Mouse (Mus musculus) layer of hippocampus, adult 8-10 months (tissue): ENCODE measurements around the gene Poc1a. TPM values are rescaled to one million over a fixed set of nuclear protein-coding genes. Genes with fewer than 3 reads are reported as not detected.
A peak's percentile ranks its signal among the peaks of the same experiment; 100 is the strongest.

Source experiments
- DNase-seq, 2 experiments: peaks; one replicate each; pipeline ENCODE4 v3.0.0; 2022; ENCODE audit warnings: low spot score in 2 of 2
- total RNA-seq, 4 experiments: library from RNA; stranded (reverse); gene quantifications; 2 replicates each; pipeline ENCODE4 v1.2.4; 2022

Poc1a gene
- total RNA-seq, 4 experiments from 2014 or later = 14.7 to 17.7 (median 16.2) TPM

DNA sequence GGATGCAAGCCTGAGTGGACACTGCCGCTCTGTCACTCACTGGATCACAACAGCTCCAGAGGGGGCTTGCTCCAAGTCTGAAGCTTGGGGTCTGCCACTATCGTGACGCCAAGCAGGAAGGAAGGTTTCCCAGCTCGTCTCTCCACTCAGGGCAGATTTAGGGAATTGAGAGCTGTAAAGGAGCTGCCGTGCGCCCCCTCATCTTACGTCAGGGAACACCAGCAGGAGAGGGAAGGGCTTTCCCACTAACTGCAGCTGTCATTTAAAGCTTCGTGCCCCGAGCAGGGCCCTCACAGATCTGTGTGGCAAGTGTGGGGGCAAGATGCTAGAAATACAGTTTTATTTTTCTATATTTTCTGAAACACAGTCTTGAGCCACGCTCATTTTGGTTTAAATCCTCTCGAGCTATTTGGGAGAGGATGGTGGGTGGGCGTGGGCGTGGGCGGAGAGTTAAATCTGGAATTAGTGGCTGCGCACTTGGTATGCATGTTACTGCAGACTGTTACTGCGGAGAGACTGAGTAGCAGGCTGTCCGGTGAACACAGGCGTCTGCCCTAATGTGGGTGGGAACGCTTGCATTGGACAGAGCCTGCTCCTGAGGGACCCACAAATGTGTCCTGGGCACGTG lies 19.4 kb downstream of the Poc1a start:
- DNase-seq = peak; percentile 89 to 91

DNA sequence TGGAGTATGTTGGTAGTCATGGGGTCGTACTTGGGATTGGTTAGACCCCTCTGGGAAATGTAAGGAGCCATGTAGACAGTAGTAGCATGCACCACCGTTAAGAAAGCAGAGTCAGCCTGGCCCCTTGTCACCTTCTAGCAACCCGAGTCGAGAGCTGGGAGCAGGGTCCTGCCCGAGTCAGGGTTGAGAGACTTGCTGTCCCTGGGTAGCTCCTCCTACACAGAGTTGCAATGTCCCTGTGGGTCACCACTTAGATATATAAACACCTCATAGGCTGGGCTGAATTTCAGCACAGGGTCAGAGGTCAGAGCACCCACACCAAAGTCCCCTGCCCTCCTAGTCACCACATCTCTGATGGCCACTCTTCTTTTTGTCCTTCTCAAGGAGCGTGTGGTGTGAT lies 20.1 kb downstream of the Poc1a start:
- DNase-seq = no peak

DNA sequence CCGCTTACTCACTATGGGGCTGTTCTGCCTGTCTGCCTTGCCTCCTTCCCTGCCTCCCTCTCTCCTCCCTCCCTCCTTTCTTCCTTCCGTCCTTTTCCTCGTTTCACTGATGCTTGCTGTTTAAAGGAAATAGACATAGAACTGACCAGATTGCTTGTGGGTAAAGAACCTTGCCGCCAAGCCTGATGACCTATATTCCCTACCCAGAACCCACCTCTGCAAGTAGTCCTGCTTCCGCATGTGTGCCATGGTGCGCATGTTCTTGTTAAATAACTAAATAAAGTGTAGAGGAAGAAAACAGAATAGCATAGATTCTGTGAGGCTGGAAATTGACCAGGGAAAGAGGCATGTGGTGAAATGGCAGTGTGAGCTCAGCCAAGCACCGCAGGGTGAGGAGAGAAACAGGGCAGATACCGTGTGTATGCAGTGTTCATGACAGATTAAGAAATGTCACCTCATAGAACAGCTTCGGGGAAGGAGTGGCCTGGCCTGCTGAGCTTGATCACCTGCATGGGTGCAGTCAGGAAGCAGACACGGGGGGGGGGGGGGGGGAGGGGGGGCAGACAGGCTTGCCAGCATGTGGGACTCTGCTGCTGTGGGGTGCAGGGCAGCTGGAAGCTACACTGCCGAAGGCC lies 20.7 kb downstream of the Poc1a start:
- DNase-seq = no peak

DNA sequence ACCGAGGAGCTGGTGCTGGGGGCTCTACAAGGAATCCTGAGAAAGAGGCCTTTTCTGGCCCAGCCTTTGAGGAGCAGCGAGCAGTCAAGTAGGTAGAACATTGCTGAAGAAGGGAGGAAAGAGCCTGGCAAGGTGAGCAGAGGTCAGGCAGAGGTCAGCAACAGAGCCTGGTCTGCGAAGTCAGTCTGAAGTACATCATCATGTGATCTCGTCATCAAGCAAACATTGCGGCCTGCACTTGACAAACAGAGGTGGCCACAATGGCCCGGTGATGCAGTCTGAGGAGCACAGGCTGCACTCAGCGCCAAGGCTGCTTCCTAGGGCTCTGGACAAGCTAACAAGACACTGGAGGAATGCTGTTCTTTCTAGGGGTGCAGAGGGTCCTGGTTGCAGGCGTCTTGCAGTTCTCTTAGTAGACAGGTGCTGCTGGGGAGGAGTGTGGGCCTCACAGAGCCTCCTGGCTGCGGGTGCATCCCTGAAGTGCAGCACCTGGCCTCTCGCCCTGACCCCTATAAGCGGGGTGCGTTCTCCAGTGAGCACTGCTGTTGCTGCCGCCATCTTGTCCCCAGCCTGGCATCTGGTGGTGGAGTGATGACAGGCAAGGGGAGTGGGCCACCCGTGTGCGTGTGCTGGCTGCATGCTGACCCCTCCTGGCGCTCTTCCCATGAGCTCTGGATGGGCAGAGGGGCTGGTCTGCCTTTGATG lies 21.7 kb downstream of the Poc1a start:
- no peak for DNase-seq

DNA sequence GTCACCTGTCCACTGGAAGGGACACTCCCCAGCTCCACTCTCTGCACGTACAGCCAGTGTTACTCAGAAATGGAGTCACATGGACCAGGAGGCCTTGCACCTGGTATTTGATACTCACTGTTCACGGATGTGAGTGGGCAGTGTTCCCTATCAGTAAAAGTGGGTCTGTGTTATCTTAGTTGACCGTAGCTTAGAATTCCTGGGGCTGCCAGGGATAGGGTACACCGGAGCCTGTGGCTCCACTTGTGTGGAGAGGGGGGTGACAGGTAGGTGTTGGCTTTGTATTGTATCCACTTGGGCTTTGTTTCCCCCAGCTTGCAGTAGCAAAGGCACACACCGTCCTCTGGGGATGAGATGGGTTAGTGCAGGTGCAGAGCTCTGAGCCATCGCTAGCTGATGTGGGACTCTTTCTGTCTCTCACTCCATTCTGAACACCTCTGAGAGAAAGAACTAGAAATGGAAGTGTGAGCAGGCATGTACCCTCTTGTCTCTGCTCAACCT lies 22.6 kb downstream of the Poc1a start:
- DNase-seq = no peak

DNA sequence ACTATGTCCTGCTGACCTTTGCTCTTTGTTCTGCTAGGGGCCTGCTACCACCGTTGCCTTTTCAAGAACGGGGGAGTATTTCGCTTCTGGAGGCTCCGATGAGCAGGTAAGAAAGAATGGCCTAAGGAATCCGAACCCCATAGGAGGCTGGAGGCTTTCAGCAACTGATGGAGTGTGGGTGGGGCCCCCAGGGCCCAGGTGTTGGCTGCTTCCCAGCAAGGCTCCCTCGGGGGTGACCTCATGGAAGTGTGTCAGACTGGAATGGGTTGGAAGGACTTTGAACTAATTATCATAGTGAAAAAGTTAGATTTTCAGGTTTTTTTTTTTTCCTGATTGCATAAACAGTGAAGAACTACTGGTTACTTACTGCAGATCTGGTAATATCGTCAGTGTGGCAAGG lies 24.4 kb downstream of the Poc1a start:
- DNase-seq = no peak

DNA sequence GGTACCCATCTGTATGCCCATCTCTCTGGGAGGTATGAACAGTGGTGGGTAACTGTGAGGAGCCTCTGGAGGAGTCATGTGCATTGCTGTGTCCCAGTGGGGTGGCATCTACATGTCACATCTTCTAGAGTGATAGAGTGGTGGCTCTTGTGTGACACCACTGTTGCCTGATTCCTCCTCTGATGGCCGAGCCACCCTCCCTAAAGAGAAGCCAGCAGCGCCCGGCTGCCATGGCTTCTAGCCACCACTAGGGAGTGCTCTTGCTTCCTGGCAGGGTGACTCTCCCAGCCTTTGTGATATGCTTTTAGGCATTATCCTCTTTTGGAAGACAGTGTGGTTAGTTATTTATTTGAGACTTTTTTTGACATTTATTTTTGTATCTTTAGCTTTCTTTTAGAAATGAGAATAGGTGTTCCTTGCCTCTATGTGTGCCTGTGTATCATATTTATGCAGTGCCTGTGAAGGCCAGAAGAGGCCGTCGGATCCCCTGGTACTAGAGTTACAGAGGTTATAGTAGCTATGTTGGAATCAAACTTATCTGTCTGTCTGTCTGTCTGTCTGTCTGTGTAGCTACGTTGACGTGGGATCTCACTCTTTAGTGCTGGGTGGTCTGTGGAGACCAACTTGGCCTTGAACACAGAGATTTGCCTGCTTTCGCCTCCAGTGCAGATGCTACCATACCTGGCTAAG lies 25.9 kb downstream of the Poc1a start:
- peak in 1 of 2 experiments; percentile 81 for DNase-seq

DNA sequence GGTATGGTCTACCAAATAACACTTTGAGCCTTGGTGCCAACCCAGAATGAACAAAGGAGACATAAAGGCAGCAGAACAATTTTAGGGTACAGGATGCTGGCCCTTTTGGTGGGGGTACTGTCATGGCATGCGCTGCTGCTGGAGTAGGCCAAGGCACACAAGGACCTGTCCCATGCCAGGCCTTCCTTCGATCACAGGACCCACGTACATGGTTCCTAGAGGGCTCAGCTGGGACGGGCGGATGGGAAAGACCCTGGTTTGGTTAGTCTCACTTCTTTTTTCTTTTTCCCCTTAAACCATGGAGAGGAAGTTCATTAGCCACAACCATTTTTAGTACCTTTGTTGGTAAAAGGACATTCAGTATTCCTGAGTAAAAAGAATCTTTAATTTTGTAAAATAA lies 27.3 kb downstream of the Poc1a start:
- no peak for DNase-seq

DNA sequence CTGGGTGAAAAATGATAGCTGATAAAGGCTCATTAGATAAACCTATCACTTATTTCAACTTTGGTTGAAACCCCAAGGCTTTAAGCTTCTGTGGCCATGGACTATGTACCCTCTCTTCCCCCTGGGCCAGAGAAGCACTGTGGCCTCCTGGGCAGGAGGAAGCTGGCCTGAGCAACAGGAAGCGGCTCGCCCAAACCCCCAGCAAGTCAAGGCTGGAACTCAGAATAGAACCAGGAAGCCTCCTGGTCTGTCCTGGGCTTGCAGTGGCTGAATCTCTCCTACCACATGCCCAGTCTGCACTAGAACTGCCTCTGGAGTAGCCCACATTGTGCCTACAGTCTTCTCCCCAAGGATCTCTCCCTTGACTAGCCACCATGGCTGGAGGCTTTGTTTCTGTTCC lies 27.7 kb downstream of the Poc1a start:
- DNase-seq = no peak

DNA sequence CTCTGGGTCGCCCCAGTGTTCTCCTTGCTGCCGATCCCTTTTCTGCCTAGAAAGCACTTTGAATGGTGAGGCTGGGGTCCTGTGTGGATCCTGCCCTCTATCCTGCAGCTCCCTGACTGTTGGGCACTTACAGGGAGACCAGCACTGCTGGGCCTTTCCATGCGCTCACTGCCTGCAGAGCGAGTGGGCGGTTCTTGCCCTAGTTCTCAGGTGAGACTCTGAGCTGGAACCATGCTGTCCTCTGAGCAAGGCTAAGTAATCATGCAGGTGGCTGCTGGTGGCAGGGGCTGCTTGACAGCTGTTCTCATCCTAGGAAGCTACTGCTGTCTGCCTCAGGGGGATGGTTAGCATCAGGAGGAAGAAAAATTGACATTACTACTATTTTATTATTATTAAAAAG lies 28.1 kb downstream of the Poc1a start:
- DNase-seq = no peak

DNA sequence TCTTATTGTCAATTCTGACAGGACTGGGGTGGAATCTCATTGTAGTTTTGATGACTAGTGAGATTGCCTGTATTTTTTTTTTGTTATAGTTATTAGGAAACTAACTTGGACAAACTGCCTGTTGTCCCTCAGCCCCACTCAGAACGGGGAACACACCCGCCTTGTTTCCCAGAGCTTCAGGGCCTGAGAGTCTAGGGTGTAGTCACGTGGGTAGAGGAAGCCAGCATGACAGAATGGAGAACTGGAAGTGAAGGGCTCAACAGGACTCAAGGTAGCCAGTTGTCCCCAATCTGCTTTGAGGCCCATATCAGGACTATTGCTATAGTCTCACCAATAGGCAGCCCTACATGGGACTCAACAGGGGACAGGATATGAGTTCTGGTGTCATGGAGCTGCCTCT lies 29.0 kb downstream of the Poc1a start:
- DNase-seq = no peak

DNA sequence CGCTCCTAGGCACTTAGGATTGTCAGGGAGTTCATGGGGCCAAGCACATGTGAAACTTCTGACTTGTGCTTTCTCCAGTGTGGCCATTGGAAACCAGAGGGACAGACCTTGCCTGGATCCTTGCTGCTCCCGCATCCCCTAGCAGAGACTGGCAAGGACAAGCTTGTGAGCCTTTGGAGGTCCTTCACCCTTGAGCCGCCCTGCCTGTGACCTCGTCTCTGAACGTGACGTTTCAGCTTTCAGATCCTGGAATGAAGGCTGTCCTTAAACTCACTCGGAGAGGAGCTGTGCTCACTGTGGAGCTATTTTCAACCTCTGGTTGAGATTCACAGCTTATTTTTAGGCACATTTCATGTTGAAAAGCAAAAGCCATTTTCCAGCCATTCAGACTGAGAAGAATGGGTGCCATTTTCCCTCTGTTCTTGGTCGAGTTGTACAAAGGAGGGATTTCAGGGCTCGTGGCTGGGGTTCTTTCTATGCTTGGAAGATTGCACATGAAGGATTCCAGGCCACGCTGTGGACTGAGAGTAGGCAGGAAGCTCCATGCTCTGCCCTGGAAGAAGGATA lies 30.8 kb downstream of the Poc1a start:
- DNase-seq = no peak

DNA sequence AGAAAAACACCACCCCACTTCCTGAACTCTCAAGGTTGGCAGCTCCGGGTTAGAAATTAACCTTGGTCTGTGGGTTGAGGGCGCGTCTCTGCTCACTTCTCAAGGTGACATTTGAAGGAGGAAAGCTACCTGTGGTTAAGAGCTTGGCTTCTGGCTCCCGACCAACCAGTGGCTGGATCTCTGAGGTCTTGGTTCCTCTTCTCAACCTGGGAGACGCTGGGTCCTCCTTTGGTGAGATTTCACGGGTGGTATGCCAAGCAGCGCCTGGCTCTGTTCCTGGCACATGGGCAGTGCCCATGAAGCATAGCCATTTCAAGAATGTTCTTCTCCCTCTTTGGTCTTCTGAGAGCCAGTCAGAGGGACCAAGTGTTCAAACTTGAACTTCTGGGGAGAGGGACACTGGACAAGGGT lies 32.1 kb downstream of the Poc1a start:
- DNase-seq = no peak

DNA sequence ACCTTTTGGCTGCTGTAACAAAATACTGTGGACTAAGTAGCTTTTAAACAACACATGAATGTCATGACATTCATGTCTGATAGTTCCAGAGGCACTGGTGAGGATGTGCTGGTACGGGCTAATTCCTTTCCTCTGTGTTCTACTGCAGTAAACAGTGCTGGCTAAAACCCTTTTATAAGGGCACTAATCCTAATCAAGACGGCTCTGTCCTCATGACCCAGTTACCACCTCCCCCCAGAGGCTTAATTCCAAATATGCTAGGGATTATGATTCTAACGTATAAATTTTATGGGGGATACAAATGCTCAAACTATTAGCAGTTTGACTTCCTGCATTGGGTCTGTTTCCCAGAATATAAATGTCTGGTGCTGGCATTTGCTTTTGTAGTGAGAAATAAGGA lies 33.3 kb downstream of the Poc1a start:
- no peak for DNase-seq

DNA sequence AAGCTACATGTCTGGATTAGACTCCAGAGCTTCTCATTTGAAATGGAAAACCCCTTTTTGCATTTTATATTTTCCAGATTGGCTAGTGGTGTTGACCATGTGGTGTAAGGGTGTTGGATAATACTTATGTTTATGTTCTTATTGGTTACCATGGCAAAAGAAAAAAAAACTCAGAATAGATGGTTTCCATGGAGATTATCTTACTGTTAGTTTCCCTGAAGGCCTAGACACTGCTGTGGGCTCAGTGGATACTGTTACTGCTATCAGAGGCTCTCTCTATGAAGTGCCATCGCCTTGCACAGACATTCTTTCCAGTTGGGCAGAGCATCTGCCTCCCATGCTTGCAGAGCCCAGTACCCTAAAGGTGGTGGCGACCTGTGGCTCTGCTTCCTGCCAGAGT lies 37.2 kb downstream of the Poc1a start:
- no peak for DNase-seq

DNA sequence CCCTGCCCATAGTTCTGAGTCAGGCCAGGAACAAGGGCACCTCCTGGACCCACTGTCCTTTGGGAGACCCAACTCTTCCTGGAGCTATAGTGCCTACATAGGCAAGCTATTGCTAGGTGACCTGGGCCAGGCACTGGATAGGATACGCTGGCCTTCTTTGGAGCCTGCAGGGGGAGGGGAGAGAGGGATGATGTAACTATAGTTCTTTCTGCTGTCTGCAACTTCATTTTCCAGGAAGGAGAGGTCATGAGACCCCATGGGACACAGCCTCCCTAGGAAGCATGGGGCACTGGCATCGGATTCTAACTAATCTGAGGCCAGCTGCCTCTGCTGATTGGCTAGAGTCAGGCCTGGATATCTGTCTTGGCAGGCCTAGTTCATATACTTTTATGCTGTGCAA lies 38.2 kb downstream of the Poc1a start:
- no peak for DNase-seq

DNA sequence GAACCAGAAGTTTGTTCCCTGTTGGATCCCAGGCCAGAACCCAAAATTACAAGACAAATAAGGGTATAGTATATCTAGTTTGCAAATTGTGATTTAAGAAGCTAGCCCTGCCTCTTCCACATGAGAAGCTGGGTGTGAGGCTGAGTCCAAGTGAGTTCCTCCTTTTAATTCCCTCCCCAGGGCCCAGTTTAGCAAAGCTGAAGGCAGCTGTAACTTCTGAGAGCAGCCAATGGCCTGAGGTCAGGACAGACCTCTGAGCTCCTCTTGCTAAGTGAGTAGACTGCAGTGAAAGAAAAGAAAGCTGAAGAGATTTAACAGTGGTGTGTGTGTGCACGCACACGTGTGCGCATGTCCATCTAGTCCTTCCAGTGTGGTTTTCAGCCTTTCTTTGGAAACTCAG lies 41.6 kb downstream of the Poc1a start:
- DNase-seq = no peak

DNA sequence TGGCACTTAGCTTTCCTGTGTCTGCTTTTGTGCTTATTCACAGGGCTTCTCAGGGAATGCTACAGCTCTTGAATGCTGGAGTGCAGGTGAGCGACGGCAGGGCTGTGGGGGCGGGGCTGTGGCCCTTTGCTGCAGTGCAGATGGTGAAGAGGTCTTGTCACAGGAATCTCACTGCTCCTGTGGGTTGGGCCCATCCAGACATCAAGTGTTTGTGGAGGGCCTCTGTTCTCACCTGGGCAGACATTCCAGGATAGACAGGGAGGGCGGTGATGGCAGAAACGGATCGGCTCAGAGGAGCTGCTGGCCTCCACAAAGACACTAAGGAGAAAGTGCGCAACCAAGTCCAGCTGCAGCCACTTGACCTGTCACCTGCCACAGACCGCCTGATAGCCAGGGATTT lies 45.4 kb downstream of the Poc1a start:
- no peak for DNase-seq

DNA sequence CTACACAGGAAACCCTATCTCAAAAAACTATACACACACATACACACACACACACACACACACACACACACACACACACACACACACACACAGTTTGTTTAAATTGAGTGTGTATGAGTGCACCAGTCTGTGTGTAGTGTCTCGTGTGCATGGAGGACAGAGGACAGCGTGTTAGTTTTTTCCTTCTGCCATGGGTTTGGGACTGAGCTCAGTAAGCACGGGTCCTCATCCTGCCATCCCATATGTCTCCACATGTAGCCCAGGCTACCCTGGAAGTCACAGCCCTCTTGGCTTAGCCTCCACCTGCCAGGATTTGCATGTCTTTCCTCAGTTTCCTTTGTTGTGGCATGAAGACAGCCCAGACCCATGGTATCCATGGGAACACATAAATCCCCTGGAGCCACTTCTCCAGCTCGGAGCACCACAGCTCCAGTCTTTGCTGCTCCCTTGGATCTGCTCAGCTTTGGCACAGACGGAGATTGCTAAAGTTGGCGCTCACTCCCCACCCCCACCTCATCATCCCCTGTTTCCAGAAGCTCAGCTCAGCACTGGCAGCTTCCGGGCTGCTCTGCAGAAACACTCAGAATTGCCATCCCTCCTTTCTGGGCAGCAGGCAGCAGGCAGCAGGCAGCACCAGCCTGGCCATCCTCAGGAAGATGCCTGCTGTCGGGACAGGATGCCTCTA lies 46.4 kb downstream of the Poc1a start:
- peak; percentile 59 to 64 for DNase-seq

DNA sequence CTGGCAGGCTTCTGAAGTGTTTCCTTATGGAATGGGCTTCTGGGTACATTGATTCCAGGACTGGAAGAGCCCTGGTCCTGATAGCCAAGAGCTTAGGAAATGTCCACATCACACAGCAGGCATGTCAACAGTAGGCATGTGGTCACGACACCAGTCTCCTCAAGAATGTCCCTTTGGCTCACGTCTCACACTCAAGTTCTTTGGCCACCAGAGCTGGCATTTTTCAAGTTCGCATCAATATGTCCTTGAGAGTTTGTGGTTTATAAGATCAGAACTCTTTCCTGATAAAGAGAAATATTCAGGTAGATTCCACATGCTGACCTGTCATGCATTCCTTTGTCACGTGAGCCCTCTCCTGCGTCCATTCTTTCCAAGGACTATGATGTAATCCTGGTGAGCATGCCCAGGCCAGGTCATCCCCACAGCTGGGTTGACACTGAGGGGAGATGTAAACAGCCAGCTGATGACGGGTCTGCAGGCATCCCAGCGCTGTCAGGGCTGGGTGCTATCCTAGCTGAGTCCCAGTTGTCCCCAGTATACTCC lies 47.3 kb downstream of the Poc1a start:
- no peak for DNase-seq
